Mouse (Mus musculus) Patski (cell line): ENCODE measurements around the gene Gpr3. TPM values are rescaled to one million over a fixed set of nuclear protein-coding genes. Genes with fewer than 3 reads are reported as not detected.
A peak's percentile ranks its signal among the peaks of the same experiment; 100 is the strongest.

ENCODE experiments used
- ATAC-seq: fragments of 100-300 bp; one replicate; pipeline ENCODE4 v1.8.0; 2021
- CTCF ChIA-PET: fragments of 350-600 bp; sonication (Branson Sonifier 250); formaldehyde crosslinking; loops from one replicate; lab custom pipeline; 2022; ENCODE audit warnings: inconsistent platforms; lab: Charles Lee
- POLR2A ChIA-PET: fragments of 350-600 bp; sonication (Branson Sonifier 250); formaldehyde crosslinking; loops from one replicate; lab custom pipeline; 2022; ENCODE audit warnings: antibody characterized with exemption, inconsistent platforms; lab: Charles Lee
- DNase-seq: peaks from one replicate; pipeline ENCODE4 v3.0.0-alpha.2; 2011; ENCODE audit warnings: low read depth, low spot score
- H3K27me3 ChIP-seq: fragments of 371-371 bp; one replicate; pipeline ENCODE4 v1.5.1; 2021
- CTCF ChIP-seq: fragments of 100-300 bp; IDR thresholded peaks from one replicate; pipeline ENCODE4 v1.5.1; 2021
- in situ Hi-C: fragments of 300-500 bp; cut with MboI; formaldehyde crosslinking; loops from 3 replicates; pipeline ENCODE4 v1.11.1; 2018; ENCODE audit warnings: low pct_unique_long_range_greater_than_20kb, mixed read lengths
- polyA plus RNA-seq: library from polyadenylated mRNA; unstranded; gene quantifications from one replicate; pipeline ENCODE4 v1.2.3, GENCODE M21; 2021

Gpr3 gene
- polyA plus RNA-seq, 1 experiment from 2014 or later, result 0.63 TPM

DNA sequence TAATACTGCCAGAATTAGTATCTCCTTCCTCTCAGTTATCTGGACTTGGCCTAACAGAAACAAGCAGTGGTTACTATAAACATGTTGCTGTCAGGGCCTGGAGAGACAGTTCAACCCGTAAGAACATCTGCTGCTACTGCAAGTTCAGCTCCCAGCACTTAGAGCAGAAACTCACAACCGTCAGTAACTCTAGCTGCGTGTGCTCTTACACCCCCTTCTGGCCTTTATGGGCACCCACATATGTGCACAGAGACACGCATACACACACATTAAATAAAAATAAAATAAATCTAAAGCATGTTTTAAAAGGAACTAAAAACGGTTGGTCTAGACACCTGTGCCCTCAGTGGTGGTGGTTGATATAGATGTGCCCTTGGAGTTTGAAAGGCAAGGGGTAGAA is 25.5 kb downstream of the Gpr3 start:
- no peaks in the 10 kb centered on the region for H3K27me3 ChIP-seq
- no peak for DNase-seq
- ChIA-PET POLR2A (interaction anchor here (0.6 kb wide), 1 partner anchor 11 kb away, joined by 5 read pairs; no protein-coding TSS in a partner anchor), CTCF (no interaction called here)
- in situ Hi-C loops, result no loop called here
- no peak for ATAC-seq
- no peak for TF ChIP-seq CTCF

GRCm38 (mm10) chr4:133185893-133186292 is 26.4 kb downstream of the Gpr3 start:
- POLR2A ChIA-PET, result no interaction called here
- CTCF ChIA-PET, result no interaction called here
- no peaks in the 10 kb centered on the region for H3K27me3 ChIP-seq
- ATAC-seq (no peak), DNase-seq (no peak)
- in situ Hi-C loops, result no loop called here
- no peak for TF ChIP-seq CTCF

DNA sequence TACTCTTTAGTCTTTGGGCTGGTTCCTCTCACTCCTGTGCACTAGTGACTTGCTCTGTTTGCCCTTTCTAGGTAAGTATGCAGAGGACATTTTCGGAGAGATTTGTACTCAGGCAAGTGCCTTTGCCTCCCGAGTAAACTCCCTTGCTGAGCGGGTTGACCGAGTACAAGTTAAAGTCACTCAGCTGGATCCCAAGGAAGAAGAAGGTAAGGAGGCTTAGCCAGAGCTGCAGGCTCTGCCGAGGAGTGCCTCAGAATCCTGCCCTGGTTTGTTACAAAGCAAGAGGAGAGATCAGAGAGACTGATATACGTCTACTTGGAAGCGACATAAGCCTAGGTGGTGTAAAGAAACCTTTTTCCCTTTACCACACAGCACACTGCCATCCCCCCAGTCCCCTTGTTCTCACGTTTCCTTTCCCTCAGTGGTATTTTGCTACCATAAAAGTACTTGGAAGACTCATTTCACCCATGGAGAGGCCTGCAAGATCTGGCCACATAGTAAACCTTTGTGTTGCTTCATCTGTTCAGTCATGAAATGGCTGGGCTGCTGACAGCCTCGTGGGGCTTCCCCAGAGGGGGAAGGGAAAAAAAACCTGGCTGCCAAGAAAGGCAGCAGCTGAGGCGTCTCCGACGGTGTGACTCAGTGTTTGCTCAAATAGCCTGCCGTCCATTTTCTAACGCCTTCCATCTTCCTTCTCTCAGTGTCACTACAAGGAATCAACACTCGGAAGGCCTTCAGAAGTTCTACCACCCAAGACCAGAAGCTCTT is 27.3 kb downstream of the Gpr3 start:
- DNase-seq, result peak; percentile 80
- no peak for TF ChIP-seq CTCF
- CTCF ChIA-PET, result interaction anchor here (0.8 to 1.1 kb wide), 2 partner anchors 9 to 11 kb away, joined by 3 read pairs; no protein-coding TSS in a partner anchor
- POLR2A ChIA-PET, result interaction anchor here (0.6 kb wide), 1 partner anchor 36 kb away, joined by 3 read pairs; no protein-coding TSS in a partner anchor
- in situ Hi-C loops, result no loop called here
- H3K27me3 ChIP-seq, result no peaks in the 10 kb centered on the region
- ATAC-seq, result peak; percentile 76

GRCm38 (mm10) chr4:133184031-133184897 is 28.1 kb downstream of the Gpr3 start:
- H3K27me3 ChIP-seq, result no peaks in the 10 kb centered on the region
- no peak for TF ChIP-seq CTCF
- DNase-seq (no peak), ATAC-seq (no peak)
- ChIA-PET CTCF (interaction anchor here (0.8 to 1.1 kb wide), 2 partner anchors 8 to 10 kb away, joined by 3 read pairs; no protein-coding TSS in a partner anchor), POLR2A (interaction anchor here (0.6 kb wide), 1 partner anchor 35 kb away, joined by 3 read pairs; no protein-coding TSS in a partner anchor)
- in situ Hi-C loops, result no loop called here

GRCm38 (mm10) chr4:133182439-133183033 is 29.8 kb downstream of the Gpr3 start:
- ChIA-PET CTCF (no interaction called here), POLR2A (no interaction called here)
- no peak for TF ChIP-seq CTCF
- ATAC-seq (no peak), DNase-seq (no peak)
- in situ Hi-C loops, result no loop called here
- H3K27me3 ChIP-seq, result no peaks in the 10 kb centered on the region

- in situ Hi-C loops, result no loop called here
- no peaks in the 10 kb centered on the region for H3K27me3 ChIP-seq
- TF ChIP-seq CTCF, result no peak
- CTCF ChIA-PET, result no interaction called here
- POLR2A ChIA-PET, result interaction anchor here (0.5 kb wide), 1 partner anchor 43 kb away, joined by 4 read pairs; no protein-coding TSS in a partner anchor
- no peak for ATAC-seq
- DNase-seq, result no peak
Observed at GRCm38 (mm10) chr4:133179258-133179657, 33.1 kb downstream of the Gpr3 start.

- ChIA-PET POLR2A (no interaction called here), CTCF (interaction anchor here (1.5 kb wide), 1 partner anchor 11 kb away, joined by 3 read pairs; no protein-coding TSS in a partner anchor)
- in situ Hi-C loops, result no loop called here
- H3K27me3 ChIP-seq, result no peaks in the 10 kb centered on the region
- no peak for DNase-seq
- ATAC-seq, result no peak
- no peak for TF ChIP-seq CTCF
Observed at GRCm38 (mm10) chr4:133178305-133178704, 34.0 kb downstream of the Gpr3 start.

DNA sequence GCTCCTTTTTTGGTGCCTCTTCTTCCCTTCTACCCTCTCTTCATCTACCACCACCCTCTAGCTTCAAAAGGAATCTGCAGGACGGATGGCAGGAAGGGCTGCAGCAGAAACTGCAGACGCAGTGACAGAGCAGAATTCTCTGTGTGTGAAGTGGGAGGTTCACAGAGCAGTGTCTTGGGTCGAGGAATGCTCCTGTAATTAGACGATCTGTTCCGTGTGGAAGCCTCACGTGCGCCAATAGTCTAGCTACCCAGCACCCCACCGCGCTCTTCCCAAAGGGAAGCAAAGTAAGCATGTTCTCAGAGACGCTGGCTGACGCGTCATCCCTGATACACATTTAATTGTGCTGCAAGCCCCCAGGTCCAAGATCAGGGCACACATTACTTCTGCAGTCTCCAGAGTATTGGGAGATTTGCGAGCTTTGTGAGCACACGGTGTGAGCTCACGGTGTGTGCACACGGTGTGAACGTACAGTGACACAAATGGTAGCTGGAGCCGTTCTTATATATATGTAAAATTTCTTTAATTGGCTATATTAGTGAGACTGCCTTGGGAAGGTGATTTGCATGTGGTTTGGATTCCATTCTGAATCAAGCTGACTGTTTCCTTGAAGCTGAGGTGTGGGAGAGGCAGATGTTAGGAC is 35.5 kb downstream of the Gpr3 start:
- in situ Hi-C loops, result no loop called here
- no peak for TF ChIP-seq CTCF
- ChIA-PET CTCF (interaction anchor here (0.7 to 1.5 kb wide), 2 partner anchors 12 to 14 kb away, joined by 3 read pairs; no protein-coding TSS in a partner anchor), POLR2A (no interaction called here)
- H3K27me3 ChIP-seq, result no peaks in the 10 kb centered on the region
- ATAC-seq, result no peak
- no peak for DNase-seq

DNA sequence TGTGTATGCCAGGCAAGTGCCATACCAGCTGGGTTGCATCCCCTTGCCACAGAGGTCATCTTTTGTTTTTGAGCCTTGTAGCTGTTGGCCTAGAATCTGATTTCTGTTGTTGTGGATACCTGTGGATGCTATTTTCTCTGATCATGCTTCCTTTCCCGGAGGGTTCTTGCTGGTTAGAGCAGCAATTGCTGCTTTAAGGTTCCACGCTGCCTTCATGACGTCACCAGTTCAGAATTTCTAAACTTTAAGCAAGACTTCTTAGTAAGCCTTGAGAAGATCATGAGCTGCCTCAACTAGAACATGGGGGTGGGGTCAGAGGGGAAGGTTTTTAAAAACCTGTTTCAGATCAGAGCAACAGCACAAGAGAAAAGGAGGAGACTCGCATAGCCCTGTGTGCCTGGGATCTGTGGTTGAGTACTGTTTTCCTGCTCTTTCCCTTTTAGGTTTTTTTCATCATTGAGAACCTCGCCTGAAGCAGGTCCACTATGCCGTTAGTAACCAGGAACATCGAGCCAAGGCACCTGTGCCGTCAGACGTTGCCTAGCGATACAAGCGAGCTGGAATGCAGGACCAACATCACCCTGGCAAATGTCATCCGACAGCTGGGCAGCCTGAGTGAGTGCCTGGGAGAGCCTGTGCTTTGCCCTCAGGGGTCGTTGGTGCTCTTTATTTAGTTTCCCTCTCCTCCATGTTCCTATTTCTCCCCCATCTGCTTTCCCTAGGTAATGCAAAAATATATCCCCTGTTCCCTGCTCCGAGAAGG is 36.2 kb downstream of the Gpr3 start:
- POLR2A ChIA-PET, result no interaction called here
- CTCF ChIA-PET, result interaction anchor here (1.1 kb wide), 1 partner anchor 8 kb away, joined by 3 read pairs; no protein-coding TSS in a partner anchor
- H3K27me3 ChIP-seq, result no peaks in the 10 kb centered on the region
- in situ Hi-C loops, result no loop called here
- no peak for DNase-seq
- no peak for ATAC-seq
- TF ChIP-seq CTCF, result no peak
